Mouse (Mus musculus) hindbrain, embryonic 16.5 days (tissue): ENCODE measurements around the gene Ccdc180. TPM values are rescaled to one million over a fixed set of nuclear protein-coding genes. Genes with fewer than 3 reads are reported as not detected.

Experiments used
- ATAC-seq: fragments of 200-750 bp; cut with Nextera tagmentation; 2 replicates; pipeline ENCODE4 v1.8.0; 2017; ENCODE audit warnings: moderate TSS enrichment, moderate library complexity
- H3K27ac ChIP-seq: fragments of 300-500 bp; sonication (generic); 2 replicates; pipeline ENCODE4 v1.5.1; 2014; ENCODE audit warnings: low read depth, mild to moderate bottlenecking, control low read depth, low read length, moderate library complexity
- H3K27me3 ChIP-seq: fragments of 300-500 bp; sonication (generic); replicated peaks from 2 replicates; pipeline ENCODE4 v1.6.1; 2014; ENCODE audit warnings: low read length; ENCODE audit not compliant: control insufficient read depth, insufficient read depth
- H3K36me3 ChIP-seq: fragments of 300-500 bp; sonication (generic); 2 replicates; pipeline ENCODE4 v1.6.1; 2014; ENCODE audit warnings: mild to moderate bottlenecking, low read length, moderate library complexity, mixed read lengths; ENCODE audit not compliant: control insufficient read depth, insufficient read depth
- H3K4me1 ChIP-seq: fragments of 300-500 bp; sonication (generic); 2 replicates; pipeline ENCODE4 v1.6.1; 2014; ENCODE audit warnings: low read depth, low read length; ENCODE audit not compliant: control insufficient read depth, insufficient read depth
- H3K4me2 ChIP-seq: fragments of 300-500 bp; sonication (generic); 2 replicates; pipeline ENCODE4 v1.6.1; 2014; ENCODE audit warnings: mild to moderate bottlenecking, low read length, control low read depth, moderate library complexity
- H3K4me3 ChIP-seq: fragments of 300-500 bp; sonication (generic); 2 replicates; pipeline ENCODE4 v1.5.1; 2014; ENCODE audit warnings: mild to moderate bottlenecking, low read length, control low read depth, moderate library complexity
- H3K9ac ChIP-seq: fragments of 300-500 bp; sonication (generic); 2 replicates; pipeline ENCODE4 v1.6.1; 2014; ENCODE audit warnings: low read depth, mild to moderate bottlenecking, control low read depth, low read length, moderate library complexity
- H3K9me3 ChIP-seq: fragments of 300-500 bp; sonication (generic); 2 replicates; pipeline ENCODE4 v1.6.1; 2014; ENCODE audit warnings: mild to moderate bottlenecking, low read length, moderate library complexity; ENCODE audit not compliant: control insufficient read depth
- WGBS: fragments of 180-500 bp; shearing (Covaris S2); extraction: QIAGEN DNeasy Blood & Tissue Kit; methylation state at CpG from one replicate; pipeline ENCODE4 v1.1.7; 2014; 5-methylcytosine and 5-hydroxymethylcytosine counted together
- polyA plus RNA-seq: library from polyadenylated mRNA; unstranded; fragments of >200 nt; fragmentation: Nextera tagmentation; extraction: Ambion mirVana; gene quantifications from 2 replicates; pipeline ENCODE4 v1.2.1, GENCODE M21; 2015

The Ccdc180 gene
- polyA plus RNA-seq, 1 experiment from 2014 or later: 0.26 TPM

- H3K4me1 ChIP-seq: no peaks in the 10 kb centered on the region
- no peak overlapping the region for H3K27ac ChIP-seq
- no peaks in the 10 kb centered on the region for H3K9me3 ChIP-seq
- H3K4me2 ChIP-seq: no peak overlapping the region
- H3K27me3 ChIP-seq: no peaks in the 10 kb centered on the region
- no peak overlapping the region for H3K9ac ChIP-seq
- no peak for ATAC-seq
- no peaks in the 10 kb centered on the region for H3K36me3 ChIP-seq
- H3K4me3 ChIP-seq: no peak overlapping the region
- 12% methylated on average over 16 of the region's 16 CpGs for WGBS
Observed at GRCm38 (mm10) chr4:45896425-45897081, 6.5 kb downstream of the Ccdc180 start.

- no peak overlapping the region for H3K27ac ChIP-seq
Observed at GRCm38 (mm10) chr4:45898413-45898812, 8.3 kb downstream of the Ccdc180 start.

GRCm38 (mm10) chr4:45909256-45909655 is 19.2 kb downstream of the Ccdc180 start:
- ATAC-seq: no peak
- no peaks in the 10 kb centered on the region for H3K36me3 ChIP-seq
- WGBS: 90% methylated on average over 13 of the region's 13 CpGs

More at GRCm38 (mm10) chr4:45898413-45898812, 8.3 kb downstream of the Ccdc180 start:
- Histone ChIP-seq H3K4me3 (no peak overlapping the region), H3K4me2 (no peak overlapping the region), H3K9ac (no peak overlapping the region), H3K4me1 (no peaks in the 10 kb centered on the region), H3K9me3 (no peaks in the 10 kb centered on the region), H3K27me3 (no peaks in the 10 kb centered on the region), H3K36me3 (no peaks in the 10 kb centered on the region)
- WGBS: 60% methylated on average over 5 of the region's 5 CpGs
- ATAC-seq: no peak

GRCm38 (mm10) chr4:45909924-45910323 is 19.8 kb downstream of the Ccdc180 start:
- no peaks in the 10 kb centered on the region for H3K36me3 ChIP-seq
- H3K27ac ChIP-seq: no peak overlapping the region
- WGBS: 71% methylated on average over 4 of the region's 4 CpGs
- H3K4me3 ChIP-seq: no peak overlapping the region
- H3K27me3 ChIP-seq: no peaks in the 10 kb centered on the region
- ATAC-seq: no peak
- no peak overlapping the region for H3K9ac ChIP-seq
- H3K9me3 ChIP-seq: no peaks in the 10 kb centered on the region
- H3K4me2 ChIP-seq: no peak overlapping the region
- H3K4me1 ChIP-seq: no peaks in the 10 kb centered on the region

More at GRCm38 (mm10) chr4:45909256-45909655, 19.2 kb downstream of the Ccdc180 start:
- Histone ChIP-seq H3K27me3 (no peaks in the 10 kb centered on the region), H3K9me3 (no peaks in the 10 kb centered on the region), H3K4me2 (no peak overlapping the region), H3K9ac (no peak overlapping the region), H3K27ac (no peak overlapping the region), H3K4me1 (no peaks in the 10 kb centered on the region), H3K4me3 (no peak overlapping the region)

- Histone ChIP-seq H3K9me3 (no peaks in the 10 kb centered on the region), H3K4me3 (no peak overlapping the region), H3K4me2 (no peak overlapping the region), H3K4me1 (no peaks in the 10 kb centered on the region), H3K27me3 (no peaks in the 10 kb centered on the region), H3K9ac (no peak overlapping the region), H3K36me3 (no peaks in the 10 kb centered on the region), H3K27ac (no peak overlapping the region)
- ATAC-seq: no peak
- WGBS: 82% methylated on average over 5 of the region's 5 CpGs
Observed at GRCm38 (mm10) chr4:45911256-45911655, 21.2 kb downstream of the Ccdc180 start.

GRCm38 (mm10) chr4:45911876-45912275 is 21.8 kb downstream of the Ccdc180 start:
- Histone ChIP-seq H3K9me3 (no peaks in the 10 kb centered on the region), H3K9ac (no peak overlapping the region), H3K36me3 (no peaks in the 10 kb centered on the region), H3K27me3 (no peaks in the 10 kb centered on the region), H3K4me2 (no peak overlapping the region), H3K4me1 (no peaks in the 10 kb centered on the region), H3K27ac (no peak overlapping the region), H3K4me3 (no peak overlapping the region)
- no peak for ATAC-seq
- WGBS: 90% methylated on average over 4 of the region's 4 CpGs

- H3K36me3 ChIP-seq: no peaks in the 10 kb centered on the region
- no peak overlapping the region for H3K9ac ChIP-seq
- no peaks in the 10 kb centered on the region for H3K9me3 ChIP-seq
- no peak overlapping the region for H3K4me3 ChIP-seq
- WGBS: 45% methylated on average over 7 of the region's 7 CpGs
- H3K4me2 ChIP-seq: no peak overlapping the region
- no peak overlapping the region for H3K27ac ChIP-seq
- H3K4me1 ChIP-seq: no peaks in the 10 kb centered on the region
- ATAC-seq: no peak
- no peaks in the 10 kb centered on the region for H3K27me3 ChIP-seq
Observed at GRCm38 (mm10) chr4:45917091-45917490, 27.0 kb downstream of the Ccdc180 start.

- WGBS: 90% methylated on average over 10 of the region's 10 CpGs
- H3K4me3 ChIP-seq: no peak overlapping the region
- H3K36me3 ChIP-seq: no peaks in the 10 kb centered on the region
- H3K27me3 ChIP-seq: no peaks in the 10 kb centered on the region
- H3K27ac ChIP-seq: no peak overlapping the region
- no peak overlapping the region for H3K4me2 ChIP-seq
- no peaks in the 10 kb centered on the region for H3K4me1 ChIP-seq
- no peak for ATAC-seq
- H3K9ac ChIP-seq: no peak overlapping the region
- no peaks in the 10 kb centered on the region for H3K9me3 ChIP-seq
Observed at GRCm38 (mm10) chr4:45921663-45922435, 31.7 kb downstream of the Ccdc180 start.

GRCm38 (mm10) chr4:45924011-45924410 is 33.9 kb downstream of the Ccdc180 start:
- H3K27me3 ChIP-seq: no peaks in the 10 kb centered on the region
- H3K4me2 ChIP-seq: no peak overlapping the region
- H3K9me3 ChIP-seq: no peaks in the 10 kb centered on the region
- H3K4me1 ChIP-seq: no peaks in the 10 kb centered on the region
- no peaks in the 10 kb centered on the region for H3K36me3 ChIP-seq
- H3K9ac ChIP-seq: no peak overlapping the region
- no peak for ATAC-seq
- no peak overlapping the region for H3K27ac ChIP-seq
- H3K4me3 ChIP-seq: no peak overlapping the region
- WGBS: 80% methylated on average over 4 of the region's 4 CpGs
